Mouse (Mus musculus) ES-E14 (cell line): ENCODE data around the gene Ube2cbp.

Experiments
- CHD2 ChIP-seq: IDR thresholded peaks from 2 replicates; pipeline ENCODE4 v1.6.1; 2014; ENCODE audit warnings: mild to moderate bottlenecking, low read depth, low read length, inconsistent platforms
- HCFC1 ChIP-seq: IDR thresholded peaks from 2 replicates; pipeline ENCODE4 v1.6.1; 2012; ENCODE audit warnings: low read length, inconsistent platforms, borderline replicate concordance; ENCODE audit not compliant: insufficient read depth
- MAFK ChIP-seq: IDR thresholded peaks from 2 replicates; pipeline ENCODE4 v1.6.1; 2014; ENCODE audit warnings: mild to moderate bottlenecking, low read depth, low read length, inconsistent platforms; ENCODE audit not compliant: insufficient read depth
- ZC3H11A ChIP-seq: IDR thresholded peaks from 2 replicates; pipeline ENCODE4 v1.6.1; 2012; ENCODE audit warnings: low read depth, mild to moderate bottlenecking, inconsistent platforms, low read length, borderline replicate concordance
- ZNF384 ChIP-seq: IDR thresholded peaks from 2 replicates; pipeline ENCODE4 v1.6.1; 2012; ENCODE audit warnings: low read depth, low read length, inconsistent platforms

DNA sequence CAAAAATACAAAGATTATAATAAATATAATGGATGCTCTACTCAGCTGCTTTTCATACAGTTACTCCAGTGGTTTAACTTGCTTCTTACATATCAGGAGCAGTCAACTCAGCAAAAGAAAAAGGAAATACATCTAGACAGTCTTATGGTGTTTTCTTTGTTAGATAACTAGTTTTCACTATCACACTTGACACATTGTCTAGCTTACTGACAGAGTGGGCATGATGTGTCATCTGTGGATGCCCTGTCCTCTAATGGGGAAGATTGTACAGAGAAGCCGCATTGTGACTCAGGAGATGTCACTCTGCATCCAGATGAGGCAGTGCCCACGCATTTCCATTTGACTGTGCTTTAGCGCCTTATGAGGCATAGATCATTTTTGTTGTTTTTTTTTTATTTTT lies 34.3 kb upstream of the Ube2cbp start:
- TF ChIP-seq HCFC1, result no peak
- TF ChIP-seq ZNF384, result no peak
- TF ChIP-seq CHD2, result no peak
- no peak for TF ChIP-seq ZC3H11A
- no peak for TF ChIP-seq MAFK
